Mouse (Mus musculus) T-helper 2 cell (primary cell): Measurements from ENCODE around the gene Chrm5.

Experiments used
- in situ Hi-C: fragments of 300-600 bp; cut with MboI, MseI; formaldehyde crosslinking; loops from one replicate; pipeline ENCODE4 v1.15.1; 2025; ENCODE audit warnings: high pct_unique_total_duplicates

Chrm5 gene

DNA sequence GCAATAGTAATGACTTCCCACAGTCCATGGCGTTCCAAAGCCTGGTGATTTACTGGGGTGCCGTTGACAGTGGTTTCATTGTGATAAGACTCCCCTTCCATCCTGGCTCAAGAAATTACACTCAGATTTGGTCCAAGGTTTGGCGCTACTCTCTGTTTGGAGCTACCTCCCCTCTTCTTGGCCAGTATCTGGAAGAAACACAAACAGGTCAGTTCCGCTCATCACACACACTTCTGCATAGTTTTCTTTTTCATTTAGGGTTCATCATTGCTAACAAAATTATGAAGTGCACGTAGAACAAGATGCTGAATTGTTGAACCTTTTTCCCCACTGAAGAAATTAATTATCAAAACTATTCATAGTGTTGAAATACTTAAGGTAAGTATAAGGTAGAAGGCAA, at the start of gene Chrm5:
Gene Chrm5 (minus strand): TSS at position 101 of the 400 bp plus-strand sequence.
- in situ Hi-C loops, result loop anchor here (25.0 kb wide), 1 partner anchor 218 kb away; the partner anchor contains the start of genes Gm21985, Nop10, Nutm1 and Slc12a6

DNA sequence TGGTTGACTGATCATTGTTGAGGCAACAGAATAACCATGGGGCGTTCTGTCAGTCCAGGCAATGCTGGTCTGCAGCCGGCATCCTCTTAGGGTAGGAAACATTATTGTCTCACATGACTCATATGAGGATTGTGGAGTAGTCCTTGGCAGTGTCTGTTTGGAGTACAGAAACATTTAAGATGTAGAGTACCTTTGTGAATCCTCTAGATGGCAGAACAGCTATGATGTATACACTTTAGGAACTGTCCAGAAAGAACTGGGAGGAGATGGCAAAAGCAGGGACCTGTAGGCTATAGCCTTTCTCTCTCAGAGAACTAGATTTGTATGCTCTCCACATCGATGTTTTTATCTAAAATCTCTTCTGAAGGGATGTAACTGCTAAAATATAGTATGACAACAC, 46.4 kb upstream of the Chrm5 start:
- in situ Hi-C loops, result no loop called here

DNA sequence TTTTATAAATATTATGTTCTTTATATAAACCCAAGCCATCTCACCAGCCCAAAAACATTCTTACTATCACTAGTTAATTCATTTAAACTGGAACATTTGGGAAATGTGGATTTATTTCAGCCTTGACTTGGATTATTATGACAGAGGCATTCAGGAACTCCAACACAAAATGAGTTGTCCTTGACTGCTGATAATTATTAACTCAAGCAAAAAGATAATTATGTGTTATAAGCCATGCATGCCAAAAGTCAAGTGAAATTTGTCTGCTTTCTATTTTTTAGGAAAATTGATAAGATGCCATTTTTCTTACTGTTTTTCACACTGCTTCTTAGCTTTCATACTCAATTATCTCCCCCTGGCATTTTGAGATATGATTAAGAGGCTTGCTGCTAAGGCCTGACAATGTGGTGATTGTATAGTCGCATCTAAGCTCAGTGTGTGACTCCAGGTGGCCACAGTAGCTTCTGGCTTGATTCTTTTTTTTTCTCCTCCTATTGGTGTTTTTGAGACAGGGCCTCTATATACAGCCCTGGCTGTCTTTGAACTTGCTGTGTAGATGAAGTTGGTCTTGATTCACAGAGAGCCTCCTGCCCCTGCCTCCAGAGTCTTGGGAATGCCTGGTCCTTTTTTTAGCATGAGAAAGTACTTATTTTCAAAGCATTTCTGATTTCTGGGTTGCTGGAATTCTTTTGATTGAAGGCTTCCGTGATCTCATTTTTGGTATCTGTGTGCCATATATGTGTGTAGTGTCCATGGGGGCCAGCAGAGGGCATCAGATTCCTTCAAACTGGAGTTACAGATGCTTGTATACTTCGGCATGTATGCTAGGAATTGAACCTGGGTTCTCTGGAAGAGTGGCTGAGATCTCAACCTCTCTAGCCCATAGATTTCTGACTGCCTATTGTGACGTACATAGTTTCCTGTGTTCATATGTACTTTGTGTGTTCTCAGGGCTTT, 40.2 kb upstream of the Chrm5 start:
- in situ Hi-C loops, result no loop called here

DNA sequence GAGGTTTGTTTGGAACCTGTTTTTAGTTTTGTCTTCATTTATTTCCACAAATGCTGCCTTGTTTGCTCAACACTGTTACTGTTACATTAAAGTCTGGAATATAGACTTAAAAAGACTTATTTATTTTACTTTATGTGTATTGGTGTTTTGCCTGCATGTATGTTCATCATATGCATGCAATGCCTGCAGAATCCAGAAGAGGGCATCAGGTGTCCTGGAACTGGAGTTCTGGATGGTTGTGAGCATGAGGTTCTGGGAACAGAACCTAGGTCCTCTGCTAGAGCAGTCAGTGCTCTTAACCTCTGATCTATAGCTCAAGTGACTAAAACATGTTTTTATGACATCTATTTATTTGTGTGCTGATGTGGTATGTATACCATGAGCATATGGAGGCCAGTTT, 38.0 kb upstream of the Chrm5 start:
- in situ Hi-C loops, result no loop called here

DNA sequence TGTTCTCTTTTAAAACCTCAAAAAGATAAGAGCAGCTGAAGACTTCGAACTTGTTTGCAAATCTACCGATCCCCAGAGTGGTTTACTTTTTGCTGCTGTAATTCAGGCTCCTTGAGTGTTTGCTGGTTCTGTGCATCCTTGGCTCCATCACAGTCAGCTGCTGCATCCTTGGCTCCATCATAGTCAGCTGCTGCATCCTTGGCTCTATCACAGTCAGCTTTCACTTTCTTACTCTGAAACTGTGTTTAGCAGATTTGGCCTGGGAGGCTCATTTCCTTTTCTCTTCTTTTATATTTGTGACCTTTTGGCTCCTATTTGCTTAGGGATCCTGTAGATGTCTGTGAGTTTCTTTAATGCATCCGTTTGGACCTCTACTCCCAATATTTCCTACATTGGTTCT, 36.6 kb upstream of the Chrm5 start:
- in situ Hi-C loops, result no loop called here

DNA sequence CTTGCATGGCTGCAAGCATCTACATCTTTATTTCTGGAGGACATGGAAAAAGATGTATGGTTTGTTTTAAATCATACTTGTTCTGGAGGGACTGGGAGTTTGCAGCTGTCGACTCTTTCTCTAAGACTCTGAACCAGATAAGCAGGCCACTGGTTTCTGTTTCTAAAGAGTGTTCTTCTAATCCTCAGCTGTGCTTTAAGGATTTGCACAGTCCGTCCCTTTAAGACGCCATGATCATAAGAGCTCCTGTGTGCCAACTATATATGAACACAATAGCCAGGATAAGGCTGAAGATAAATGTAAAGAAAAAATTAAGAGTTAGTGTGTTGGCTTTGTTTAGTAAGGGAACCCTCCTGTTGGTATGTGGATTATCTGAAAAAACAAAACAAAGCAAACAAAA, 36.2 kb upstream of the Chrm5 start:
- in situ Hi-C loops, result no loop called here

DNA sequence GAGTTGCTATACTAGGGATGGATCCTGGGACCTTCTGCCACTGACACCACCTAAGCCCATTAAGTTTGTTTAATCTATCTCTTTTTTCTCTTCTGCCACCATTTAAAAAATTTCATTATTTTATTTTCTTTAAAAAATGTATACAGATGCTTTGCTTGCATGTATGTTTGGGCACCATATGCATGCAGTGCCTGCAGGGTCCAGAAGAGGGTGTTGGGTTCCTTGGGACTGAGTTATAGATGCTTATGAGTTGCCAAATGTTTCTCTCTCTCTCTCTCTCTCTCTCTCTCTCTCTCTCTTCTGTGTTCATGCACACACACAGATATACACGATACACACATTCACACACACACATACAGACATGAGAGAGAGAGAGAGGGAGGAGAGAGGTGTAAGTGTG, 32.5 kb upstream of the Chrm5 start:
- in situ Hi-C loops, result no loop called here

DNA sequence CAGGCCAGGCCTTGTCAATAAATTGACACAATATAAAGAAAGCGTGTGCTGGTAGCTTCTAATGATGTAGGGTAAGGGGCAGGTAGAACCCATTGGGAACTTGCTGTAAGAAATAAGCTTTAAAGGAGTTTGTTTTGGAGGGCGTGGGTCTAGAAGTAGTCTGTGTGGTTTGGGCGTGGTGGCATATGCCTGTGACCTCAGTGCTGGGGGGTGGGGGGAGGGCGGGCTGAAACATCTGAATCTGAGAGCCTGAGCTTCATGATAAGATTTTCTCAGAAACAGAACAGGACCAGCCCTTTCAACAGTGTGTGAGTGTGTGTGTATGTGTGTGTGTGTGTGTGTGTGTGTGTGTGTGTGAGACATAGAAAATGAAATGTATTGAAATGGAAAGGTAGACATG, 29.6 kb upstream of the Chrm5 start:
- in situ Hi-C loops, result no loop called here

DNA sequence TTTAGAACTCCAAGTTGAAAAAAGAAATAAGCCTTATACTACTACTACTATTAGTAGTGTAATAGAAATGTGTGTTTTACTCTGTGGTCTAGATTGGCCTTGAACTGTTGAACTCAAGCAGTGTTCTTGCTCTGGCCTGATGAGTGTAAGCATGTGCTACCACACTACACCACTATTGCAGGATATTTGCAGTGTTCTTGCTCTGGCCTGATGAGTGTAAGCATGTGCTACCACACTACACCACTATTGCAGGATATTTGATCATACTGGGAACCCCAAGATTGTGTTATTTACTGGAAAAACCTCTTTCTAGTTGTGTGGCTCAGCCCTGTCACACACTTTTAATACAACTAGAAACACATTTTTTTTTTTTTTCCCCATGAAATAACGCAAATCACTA, 26.9 kb upstream of the Chrm5 start:
- in situ Hi-C loops, result loop anchor here (10.0 kb wide), 1 partner anchor 257 kb away; no protein-coding TSS in a partner anchor

DNA sequence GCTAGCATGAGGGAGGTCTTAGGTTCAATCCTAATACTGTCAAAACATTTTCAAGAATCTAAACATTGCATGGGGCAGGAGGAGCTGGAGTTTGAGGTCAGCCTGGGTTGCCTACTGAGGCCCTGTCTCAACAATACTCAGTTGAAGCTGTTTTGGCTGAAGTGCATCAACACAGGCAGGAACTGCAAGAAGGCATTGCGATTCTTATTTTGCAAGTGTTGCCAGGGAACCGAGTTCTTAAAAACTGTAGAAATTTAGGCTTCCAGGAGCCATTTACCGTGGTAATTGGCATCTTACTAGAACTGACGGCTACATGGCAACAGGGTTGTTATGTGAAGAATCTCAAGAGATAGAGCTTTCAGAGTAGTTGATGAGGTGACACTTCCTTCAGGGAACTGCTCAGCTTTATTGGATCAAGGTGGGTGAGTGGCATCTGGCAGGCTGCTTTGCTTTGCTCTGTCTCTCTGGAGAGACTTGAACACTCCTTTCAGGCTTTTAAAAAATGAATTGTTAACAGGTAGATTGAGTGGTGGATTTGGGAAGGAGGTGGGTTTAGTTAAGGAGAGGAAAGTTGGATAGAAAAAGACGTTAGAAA, 26.4 kb upstream of the Chrm5 start:
- in situ Hi-C loops, result loop anchor here (10.0 kb wide), 1 partner anchor 258 kb away; no protein-coding TSS in a partner anchor

DNA sequence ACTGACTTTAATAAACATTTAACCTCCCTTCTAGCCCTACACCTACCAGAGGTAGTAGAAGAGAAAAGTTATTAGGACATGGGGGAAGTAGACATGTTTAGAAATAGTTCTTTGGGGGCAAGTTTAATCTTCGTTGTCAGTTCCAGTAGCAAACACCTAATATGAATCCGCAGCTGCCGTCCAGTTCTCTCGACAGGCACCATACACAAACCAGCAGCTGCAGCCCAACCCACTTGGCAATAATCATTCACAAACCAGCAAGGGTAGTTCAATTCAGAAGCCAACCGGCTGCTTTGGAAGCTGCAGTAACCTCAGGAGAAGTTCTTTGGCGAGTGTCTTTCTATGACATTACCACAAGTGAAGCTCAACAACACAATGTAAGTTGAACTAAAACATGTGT, 23.4 kb upstream of the Chrm5 start:
- in situ Hi-C loops, result loop anchor here (10.0 kb wide), 1 partner anchor 261 kb away; no protein-coding TSS in a partner anchor

DNA sequence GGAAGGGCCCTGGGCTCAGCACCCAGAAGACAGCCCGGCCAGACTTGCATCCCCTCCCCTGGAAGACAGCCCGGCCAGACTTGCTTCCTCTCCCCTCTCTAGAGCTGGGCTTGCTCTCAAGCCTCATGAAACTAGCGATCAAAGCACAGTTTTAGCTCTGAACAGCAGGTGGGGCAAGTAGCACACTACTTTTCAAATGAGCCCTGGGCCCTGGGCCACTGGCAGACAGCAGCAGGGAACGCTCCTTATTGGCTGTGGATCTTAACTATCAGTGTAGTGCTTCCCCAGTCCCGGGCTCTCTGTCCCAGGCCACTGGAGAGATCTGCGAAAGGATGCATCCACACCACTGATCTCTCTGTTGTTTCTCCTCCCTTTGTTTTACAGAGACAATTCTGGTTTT, 20.6 kb upstream of the Chrm5 start:
- in situ Hi-C loops, result loop anchor here (10.0 kb wide), 1 partner anchor 264 kb away; no protein-coding TSS in a partner anchor

DNA sequence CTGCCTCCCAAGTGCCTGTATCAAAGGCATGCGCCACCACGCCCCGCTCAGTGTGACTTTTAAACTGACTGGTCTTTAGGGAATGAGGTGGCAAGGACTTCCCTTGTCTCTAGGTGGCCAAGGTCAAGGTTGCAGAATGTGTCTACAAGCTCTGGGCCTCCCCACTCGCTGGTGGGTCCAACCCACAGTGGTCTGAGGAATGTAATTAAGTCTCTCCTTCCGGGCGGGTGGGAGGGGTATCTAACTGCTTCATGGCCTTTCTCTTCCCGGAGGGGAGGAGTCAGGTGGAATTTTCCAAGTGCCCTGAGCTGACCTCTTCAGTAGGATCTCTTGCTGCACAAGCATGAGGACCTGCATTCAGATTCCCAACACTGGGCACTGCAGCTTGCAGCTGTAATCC, 17.3 kb upstream of the Chrm5 start:
- in situ Hi-C loops, result loop anchor here (5.0 to 25.0 kb wide), 2 partner anchors 131 to 236 kb away; partner anchors contain the start of genes Emc4, Gm21985, Nop10 and Nutm1

DNA sequence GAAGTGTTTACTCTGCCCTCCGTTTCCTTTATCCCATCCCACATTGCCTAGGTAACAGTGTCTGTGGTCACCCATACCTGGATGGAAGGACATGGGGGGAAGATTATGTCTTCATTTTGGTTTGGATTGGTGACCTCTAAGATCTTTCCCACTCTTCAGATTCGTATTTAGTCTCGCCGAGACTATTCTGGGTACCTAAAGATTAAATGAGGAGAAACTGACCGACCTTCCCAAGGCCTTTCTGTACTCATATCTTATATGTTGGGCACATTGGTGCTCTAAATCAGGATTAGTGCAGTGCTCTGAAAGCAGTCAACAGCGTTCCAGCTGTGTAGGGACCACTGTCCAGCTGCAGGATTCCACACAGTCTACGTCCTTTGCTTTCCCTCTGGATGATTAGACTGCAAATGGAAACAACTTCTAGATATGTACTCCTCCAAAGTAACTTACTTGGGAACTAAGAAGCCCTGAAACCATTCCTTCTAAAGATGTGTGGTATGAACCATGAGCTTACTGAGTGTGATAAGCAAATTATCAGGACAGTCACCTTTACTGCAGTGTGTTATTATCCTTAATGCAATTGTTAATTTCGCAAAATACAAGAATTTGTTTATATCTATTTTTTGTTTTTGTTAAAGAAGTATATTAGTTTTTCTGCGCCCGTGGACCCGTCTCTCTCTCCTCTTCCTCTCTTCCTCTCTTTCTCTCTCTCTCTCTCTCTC, 13.1 kb upstream of the Chrm5 start:
- in situ Hi-C loops, result loop anchor here (25.0 kb wide), 1 partner anchor 231 kb away; the partner anchor contains the start of genes Gm21985, Nop10, Nutm1 and Slc12a6

DNA sequence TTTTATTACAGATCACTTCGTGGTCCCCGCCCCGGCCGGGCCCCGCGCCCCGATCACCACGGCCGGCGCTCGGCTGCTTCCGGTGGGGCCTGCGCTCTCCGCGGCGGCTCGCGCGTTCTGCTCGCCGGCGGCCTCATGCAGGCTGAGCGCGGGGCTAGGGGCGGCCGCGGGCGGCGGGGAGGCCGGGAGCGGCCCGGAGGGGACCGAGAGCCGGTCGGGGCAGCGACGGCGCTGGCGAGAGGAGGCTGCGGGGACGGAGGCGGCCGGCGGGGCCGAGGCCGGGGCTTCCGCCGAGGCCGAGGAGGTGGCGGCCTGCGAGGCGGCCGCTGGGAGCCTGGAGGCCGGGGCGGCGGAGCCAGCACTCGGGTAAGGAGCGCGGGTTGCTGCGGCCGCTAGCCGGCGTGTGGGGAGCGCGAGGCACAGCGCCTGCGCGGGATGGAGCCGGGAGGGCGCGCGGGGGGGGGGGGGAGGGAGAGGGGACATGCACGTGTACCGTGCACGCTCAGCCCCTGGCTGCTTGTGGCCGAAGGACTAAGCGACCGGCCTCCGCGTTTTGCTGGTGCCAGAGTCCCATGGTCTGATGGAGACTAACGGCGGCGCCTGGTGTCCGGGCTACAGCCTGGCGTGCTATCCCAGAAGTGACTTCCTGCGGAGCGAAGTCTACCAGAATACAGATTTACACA, 12.4 kb upstream of the Chrm5 start, which contains the start of gene Aven:
Gene Aven (plus strand): TSS at position 109 of the 683 bp plus-strand sequence.
- in situ Hi-C loops, result loop anchor here (25.0 kb wide), 1 partner anchor 231 kb away; the partner anchor contains the start of genes Gm21985, Nop10, Nutm1 and Slc12a6

DNA sequence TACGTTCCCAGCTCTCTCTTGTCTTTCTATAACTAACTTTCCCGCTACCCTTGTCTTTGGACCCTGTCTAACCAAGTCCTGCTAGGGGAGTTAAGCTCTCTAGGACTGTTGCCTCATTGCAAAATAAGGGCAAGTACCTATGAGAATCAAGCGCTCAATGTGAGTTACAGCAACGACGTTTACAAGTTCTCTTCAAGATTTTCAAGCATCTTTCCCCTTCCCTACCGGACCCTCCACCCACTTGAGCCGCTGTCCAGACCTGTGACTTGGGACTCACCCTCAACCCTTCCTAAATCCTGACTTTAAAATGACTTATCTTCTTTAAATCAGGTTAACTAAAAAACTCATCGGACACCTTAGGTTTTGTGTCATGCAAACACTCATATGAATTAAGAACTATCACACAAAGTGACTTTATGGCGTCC, 11.9 kb upstream of the Chrm5 start:
- in situ Hi-C loops, result loop anchor here (25.0 kb wide), 1 partner anchor 230 kb away; the partner anchor contains the start of genes Gm21985, Nop10, Nutm1 and Slc12a6

DNA sequence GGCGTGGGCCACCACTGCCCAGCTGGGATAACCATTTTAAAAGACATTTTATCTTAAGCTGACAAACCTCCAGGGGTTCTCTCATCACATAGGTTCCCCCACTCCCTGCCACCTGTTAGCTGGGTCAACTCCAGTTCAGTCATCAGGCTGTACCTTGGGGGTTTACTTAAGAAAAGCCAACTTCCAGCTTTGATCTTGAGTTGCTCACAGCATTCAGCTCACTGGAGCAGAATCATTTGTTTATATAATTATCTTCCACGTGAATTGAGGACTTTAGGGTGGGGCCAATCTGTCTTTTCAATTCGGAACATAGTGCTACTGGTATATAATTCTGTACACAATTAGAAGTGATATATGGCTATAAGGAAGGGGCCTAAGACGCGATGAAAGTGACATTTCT, 11.1 kb upstream of the Chrm5 start:
- in situ Hi-C loops, result loop anchor here (25.0 kb wide), 1 partner anchor 229 kb away; the partner anchor contains the start of genes Gm21985, Nop10, Nutm1 and Slc12a6

DNA sequence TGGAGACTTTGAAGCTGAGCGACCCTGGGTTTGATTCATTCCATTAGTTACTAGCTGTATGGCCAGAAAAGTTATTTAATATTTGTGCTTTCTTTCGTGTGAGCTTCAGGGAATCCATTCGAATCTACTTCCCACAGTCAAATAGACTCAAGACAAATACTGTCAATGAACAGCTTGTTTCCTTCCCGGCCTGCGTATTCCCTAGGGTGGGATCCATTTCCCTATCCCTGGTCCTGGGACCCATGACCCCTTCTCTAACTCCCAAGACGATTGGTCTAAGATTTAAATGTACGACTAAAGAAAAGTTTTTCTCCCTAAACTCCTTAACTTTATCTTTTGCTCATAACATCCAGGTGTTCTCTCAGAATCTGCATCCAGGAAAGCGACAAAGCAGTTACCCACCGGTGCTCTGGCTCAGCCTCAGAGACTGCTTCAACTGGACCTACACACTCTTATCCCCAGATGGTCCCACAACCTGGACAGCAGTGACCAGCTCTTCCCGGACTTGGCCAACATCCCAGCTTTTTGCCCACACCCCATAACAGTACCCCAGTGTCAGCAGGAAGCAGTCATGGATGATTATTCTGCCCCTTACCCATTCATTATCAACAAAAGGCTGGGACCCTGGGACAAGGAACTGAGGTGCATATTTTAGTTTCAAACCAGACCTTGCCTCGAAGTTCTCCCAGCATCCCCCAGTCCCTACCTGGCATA, 10.1 kb upstream of the Chrm5 start:
- in situ Hi-C loops, result loop anchor here (25.0 kb wide), 1 partner anchor 228 kb away; the partner anchor contains the start of genes Gm21985, Nop10, Nutm1 and Slc12a6

DNA sequence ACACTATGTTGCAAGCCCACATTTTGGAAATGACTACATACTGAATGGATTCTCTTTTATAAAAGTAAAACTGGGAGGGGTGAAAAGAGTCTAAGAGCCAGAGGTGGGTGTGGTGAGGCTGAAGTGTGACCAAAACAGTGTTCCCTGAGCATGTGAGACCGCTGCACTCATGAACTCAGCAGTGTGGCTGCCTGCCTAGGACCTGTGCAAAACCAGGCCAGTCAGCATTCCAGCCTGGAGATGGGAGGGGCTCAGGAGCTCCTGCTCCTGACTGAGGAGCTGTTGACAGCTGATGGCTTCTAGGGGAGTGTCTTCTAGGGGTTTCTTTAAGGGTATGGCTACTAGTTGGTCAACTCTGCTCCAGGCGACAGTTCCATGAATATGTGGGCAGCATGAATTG, 4.3 kb upstream of the Chrm5 start:
- in situ Hi-C loops, result loop anchor here (25.0 kb wide), 1 partner anchor 223 kb away; the partner anchor contains the start of genes Gm21985, Nop10, Nutm1 and Slc12a6

DNA sequence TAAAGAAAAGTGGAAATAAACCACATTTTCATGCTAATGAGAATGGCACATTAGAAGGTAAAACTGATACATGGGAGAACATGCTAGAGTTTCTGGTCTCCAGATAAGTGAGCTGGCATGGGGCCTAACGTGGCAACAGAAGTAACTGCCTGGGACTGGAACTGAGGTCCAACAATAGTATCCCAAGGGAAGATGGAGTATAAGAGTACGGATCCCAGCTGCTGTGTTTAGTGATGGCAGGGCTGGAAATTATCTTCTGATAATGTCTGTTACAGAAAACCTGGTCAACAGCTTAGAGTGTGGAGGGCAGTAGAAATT, 2.7 kb upstream of the Chrm5 start:
- in situ Hi-C loops, result loop anchor here (25.0 kb wide), 1 partner anchor 221 kb away; the partner anchor contains the start of genes Gm21985, Nop10, Nutm1 and Slc12a6
